28 mouse cellular contexts compared by ENCODE assay signal in the genomic region with DNA sequence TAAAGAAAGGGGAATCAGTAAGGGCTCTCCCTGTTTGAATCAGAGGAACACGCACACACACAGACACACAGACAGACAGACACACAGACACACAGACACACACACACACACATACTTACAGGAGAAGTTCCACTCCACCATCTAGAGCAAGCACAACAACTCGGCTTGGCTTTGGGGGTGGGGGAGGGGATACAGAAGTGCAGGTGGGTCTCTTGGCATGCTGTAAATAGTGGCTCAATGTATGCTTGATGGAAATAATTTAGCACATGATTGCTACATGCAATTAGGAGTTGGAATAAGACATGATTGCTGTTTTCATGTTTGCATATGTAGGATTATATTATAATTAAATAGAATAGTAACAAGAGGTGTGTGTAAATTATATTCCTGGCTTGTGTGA.
"Had no signal": no experiment of that assay in that cellular context is flagged by ENCODE, and none has a peak within 500 bp of the region (broad histone marks: within the 10 kb centered on the region; RNA-seq: fewer than 3 reads in every experiment).

No protein-coding gene starts in this region.

- H3K4me1 ChIP-seq: intestine, embryonic 15.5 days; liver, embryonic 13.5 days; liver, embryonic 15.5 days had no signal

- H3K9me3 ChIP-seq: heart, embryonic 10.5 days; heart, embryonic 12.5 days; hindbrain, embryonic 10.5 days; hindbrain, embryonic 12.5 days; intestine, embryonic 15.5 days; limb, embryonic 10.5 days; limb, embryonic 12.5 days; liver, embryonic 13.5 days; liver, embryonic 15.5 days had no signal

- H3K4me2 ChIP-seq: heart, embryonic 12.5 days; hindbrain, embryonic 12.5 days; hindbrain, embryonic 14.5 days; intestine, embryonic 15.5 days; limb, embryonic 12.5 days; liver, embryonic 11.5 days; liver, embryonic 13.5 days; liver, embryonic 15.5 days had no signal

- H3K36me3 ChIP-seq: heart, embryonic 10.5 days; heart, embryonic 12.5 days; hindbrain, embryonic 10.5 days; hindbrain, embryonic 12.5 days; intestine, embryonic 15.5 days; limb, embryonic 10.5 days; limb, embryonic 12.5 days; liver, embryonic 13.5 days; liver, embryonic 15.5 days had no signal

- H3K27me3 ChIP-seq: heart, embryonic 12.5 days; hindbrain, embryonic 12.5 days; intestine, embryonic 15.5 days; limb, embryonic 12.5 days; liver, embryonic 13.5 days; liver, embryonic 15.5 days had no signal

- H3K4me3 ChIP-seq: gastrocnemius, adult 2 months; heart, embryonic 10.5 days; heart, embryonic 12.5 days; hindbrain, embryonic 10.5 days; hindbrain, embryonic 12.5 days; intestine, embryonic 15.5 days; layer of hippocampus, adult 2 months; left cerebral cortex, adult 2 months; limb, embryonic 10.5 days; limb, embryonic 12.5 days; liver, embryonic 13.5 days; liver, embryonic 15.5 days had no signal

- H3K27ac ChIP-seq: heart, embryonic 10.5 days; hindbrain, embryonic 10.5 days; hindbrain, embryonic 12.5 days; hindbrain, embryonic 14.5 days; intestine, embryonic 15.5 days; layer of hippocampus, adult 2 months; left cerebral cortex, adult 2 months; limb, embryonic 10.5 days; limb, embryonic 12.5 days; liver, embryonic 13.5 days; liver, embryonic 15.5 days had no signal

- DNase-seq: gastrocnemius, adult 2 months; gastrocnemius, postnatal 10 days; gastrocnemius, postnatal 25 days; heart, adult 18-20 months; heart, postnatal 10 days; heart, postnatal 4 days; kidney, adult 18-20 months; kidney, adult 8-10 months; kidney, postnatal 10 days; kidney, postnatal 25 days; kidney, postnatal 4 days; liver; liver, embryonic 13.5 days had no signal

- ATAC-seq: hindbrain, embryonic 16.5 days; inflammation-experienced regulatory T-cells, adult 6 months; intestine, embryonic 15.5 days; intestine, postnatal 0 days had no signal

- H3K9ac ChIP-seq: heart, embryonic 12.5 days; hindbrain, embryonic 12.5 days; hindbrain, embryonic 14.5 days; intestine, embryonic 15.5 days; limb, embryonic 12.5 days; liver, embryonic 13.5 days; liver, embryonic 15.5 days had no signal
